In the genomic region with DNA sequence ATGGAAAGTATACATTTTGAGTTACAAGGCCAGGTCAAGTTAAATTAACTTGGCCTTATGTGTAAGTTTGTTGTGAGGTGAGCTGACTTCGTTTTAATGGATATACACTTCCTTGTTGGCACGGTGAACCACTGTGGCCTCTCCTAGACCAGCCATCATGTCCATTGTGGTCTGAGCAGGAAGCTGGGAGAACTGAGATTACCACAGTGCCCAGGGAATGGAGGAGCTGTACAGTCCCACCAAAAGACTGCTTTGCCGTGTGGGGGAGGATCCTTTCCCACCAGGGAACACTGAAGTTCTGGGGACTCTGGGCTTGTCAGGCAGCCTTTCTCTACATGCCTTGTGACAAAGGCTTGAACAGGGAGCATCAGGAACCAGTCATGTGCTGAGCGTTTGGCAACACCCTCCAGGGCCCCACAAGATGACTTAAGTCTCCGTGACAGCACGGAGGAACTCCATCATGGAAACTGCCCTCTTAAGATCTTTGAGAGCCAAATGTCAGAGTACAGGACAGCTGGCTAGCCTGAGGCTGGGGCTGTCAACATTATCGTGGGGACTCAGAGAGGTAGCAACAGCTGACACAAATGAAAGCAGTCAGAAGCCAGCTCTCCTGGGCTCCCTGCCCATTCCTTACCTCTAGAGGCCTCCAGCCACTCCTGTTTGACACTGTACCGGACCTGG, we compare ENCODE assay signal across 10 mouse cellular contexts. TPM values are rescaled to one million over a fixed set of nuclear protein-coding genes. Genes with fewer than 3 reads are reported as not detected.
DNase-seq lines count a peak whose midpoint lies in the region; ATAC-seq and TF ChIP-seq lines count a peak whose summit lies in the region.
"Had no signal": no experiment of that assay in that cellular context is flagged by ENCODE, and none has a peak within 500 bp of the region (broad histone marks: within the 10 kb centered on the region; RNA-seq: fewer than 3 reads in every experiment).

No protein-coding gene starts in this region.

- no peak overlapping the region for H3K9ac ChIP-seq in midbrain, postnatal 0 days (replicated peaks; ENCODE audit: low read length, poor library complexity, severe bottlenecking)

- peak; percentile 86 to 89 for ATAC-seq in hematopoietic stem cell, adult 5-6 weeks (replicated peaks in 1 of 2; ENCODE audit: insufficient read depth in 1 of 2, low FRiP score in 2 of 2, low TSS enrichment in 1 of 2, low read depth in 1 of 2, poor library complexity in 2 of 2, severe bottlenecking in 2 of 2)
- ATAC-seq in midbrain, postnatal 0 days (ENCODE audit: low FRiP score) = peak; percentile 67; the same call in 1 of the 2 replicates
- ATAC-seq in erythroid progenitor cell, adult 5-6 weeks (replicated peaks; ENCODE audit: low FRiP score, poor library complexity, severe bottlenecking) = no peak

- H3K9me3 ChIP-seq in midbrain, postnatal 0 days (ENCODE audit: low read length) = no peaks in the 10 kb centered on the region
- H3K9me3 ChIP-seq: G1E had no signal

- peak; percentile 49 to 63 for DNase-seq in kidney, postnatal 4 days
- DNase-seq in kidney, adult 2 months = no peak
- DNase-seq in cerebellum, adult 8-10 months = peak; percentile 59
- peak; percentile 86 for DNase-seq in midbrain, postnatal 0 days (ENCODE audit: low spot score)
- no peak for DNase-seq in right cerebral cortex, postnatal 25 days
- no peak for DNase-seq in natural killer cell, adult 2 months (ENCODE audit: low spot score in 2 of 2)
- DNase-seq: kidney, adult 11 months had no signal

- no peak for TF ChIP-seq POLR2A in kidney, adult 2 months (IDR thresholded peaks at IDR 0.05; ENCODE audit: low read depth, low read length)

- H3K27me3 ChIP-seq in kidney, adult 2 months (replicated peaks; ENCODE audit: control insufficient read depth, insufficient read depth, low read length) = no peaks in the 10 kb centered on the region
- no peaks in the 10 kb centered on the region for H3K27me3 ChIP-seq in midbrain, postnatal 0 days (ENCODE audit: insufficient read depth, low read length)

- WGBS in kidney, adult 2 months = 66% methylated on average over 8 of the region's 8 CpGs
- 51% methylated on average over 8 of the region's 8 CpGs for WGBS in midbrain, postnatal 0 days

- H3K36me3 ChIP-seq in kidney, adult 2 months (ENCODE audit: control insufficient read depth, insufficient read depth, low read length) = no peaks in the 10 kb centered on the region
- H3K36me3 ChIP-seq in midbrain, postnatal 0 days (ENCODE audit: insufficient read depth, low read length) = 0 out of 2 replicates have a peak, but pooled peaks cover 5% of the 10 kb centered on the region
- H3K36me3 ChIP-seq: G1E had no signal

- H3K4me2 ChIP-seq in midbrain, postnatal 0 days (ENCODE audit: low read depth, low read length, poor library complexity, severe bottlenecking) = no peak overlapping the region

- no peak overlapping the region for H3K27ac ChIP-seq in kidney, adult 2 months (ENCODE audit: insufficient read depth, low read depth, low read length)
- no peak overlapping the region for H3K27ac ChIP-seq in midbrain, postnatal 0 days (ENCODE audit: low read depth, low read length)

- TF ChIP-seq CTCF in kidney, adult 2 months (conservative IDR thresholded peaks at IDR 0.05; ENCODE audit: insufficient read depth, insufficient read length, low read depth, low read length) = no peak
- TF ChIP-seq CTCF in midbrain, postnatal 0 days (IDR thresholded peaks at IDR 0.05) = no peak

- H3K4me1 ChIP-seq in kidney, adult 2 months (ENCODE audit: control insufficient read depth, insufficient read depth, low read length) = no peaks in the 10 kb centered on the region
- no peaks in the 10 kb centered on the region for H3K4me1 ChIP-seq in midbrain, postnatal 0 days (ENCODE audit: insufficient read depth, low read length)

- no peak overlapping the region for H3K4me3 ChIP-seq in kidney, adult 2 months (ENCODE audit: insufficient read depth, low read depth, low read length)
- H3K4me3 ChIP-seq in midbrain, postnatal 0 days (ENCODE audit: low read depth, low read length) = no peak overlapping the region

RNA-seq across cellular contexts. Expression of gene Boc, which starts 55.7 kb away (rescaled TPM):
- polyA plus RNA-seq in kidney, adult 2 months (2012; rRNA removed) = 8.5 and 8.8 TPM in 2 replicates
- total RNA-seq in hematopoietic stem cell, adult 5-6 weeks (2017) = 0.30 and 0.75 TPM in 2 replicates
- 13.5 and 24.9 TPM in 2 replicates for total RNA-seq in midbrain, postnatal 0 days (2014; rRNA removed)
- polyA plus RNA-seq in midbrain, postnatal 0 days (2015; fragmentation: Nextera tagmentation; extraction: Ambion mirVana) = 2.7 and 3.9 TPM in 2 replicates
- total RNA-seq in erythroid progenitor cell, adult 5-6 weeks (2015; ENCODE audit: low replicate concordance) = not detected in 2 replicates
- total RNA-seq in erythroid progenitor cell, adult 5-6 weeks (2017; ENCODE audit: low replicate concordance) = not detected in 2 replicates
- total RNA-seq: G1E had no signal
- polyA plus RNA-seq: G1E had no signal

Comparison
In these comparisons a context has a peak if more than half of its experiments do, and no peak if none do; other contexts are left out.
1. DNase-seq: peak in kidney, postnatal 4 days (2 of 2), cerebellum, adult 8-10 months (single experiment) and midbrain, postnatal 0 days (single experiment); none in kidney, adult 2 months (single experiment), right cerebral cortex, postnatal 25 days (single experiment) and natural killer cell, adult 2 months (0 of 2).